Mouse (Mus musculus): Measurements from ENCODE around the gene Calr3.

GRCm38 (mm10) chr8:72445071-72445470 lies 1.4 kb upstream of the Calr3 start:
- TF ChIP-seq CTCF (IDR thresholded peaks at IDR 0.05; ENCODE audit: low read depth, low read length) (no peak), TAL1 (conservative IDR thresholded peaks at IDR 0.05; ENCODE audit: low read depth, low read length) (no peak)

Data from G1E (cell line).